Mouse (Mus musculus): ENCODE results near the gene Atp8b4. TPM values are rescaled to one million over a fixed set of nuclear protein-coding genes. Genes with fewer than 3 reads are reported as not detected.

The Atp8b4 gene
- total RNA-seq (2014; rRNA removed) (0.08 TPM in 1 of 2 replicates, not detected in the other), polyA plus RNA-seq (2015; fragmentation: Nextera tagmentation; extraction: Ambion mirVana) (0.03 and 0.11 TPM in 2 replicates)

GRCm38 (mm10) chr2:126500521-126500920 lies at the start of gene Atp8b4:
Gene Atp8b4, minus strand, starts transcription at chr2:126500674.
- Histone ChIP-seq H3K4me1 (ENCODE audit: insufficient read depth) (no peaks in the 10 kb centered on the region), H3K4me2 (ENCODE audit: low read depth) (no peak within 1 kb of the TSS), H3K4me3 (ENCODE audit: low read depth, low read length) (no peak within 1 kb of the TSS), H3K27me3 (ENCODE audit: insufficient read depth, low read length) (no peaks in the 10 kb centered on the region), H3K9ac (no peak within 1 kb of the TSS), H3K9me3 (ENCODE audit: low read length) (no peaks in the 10 kb centered on the region), H3K27ac (ENCODE audit: low read depth, low read length) (no peak within 1 kb of the TSS), H3K36me3 (ENCODE audit: insufficient read depth) (no peaks in the 10 kb centered on the region)
- no peak for TF ChIP-seq CTCF (IDR thresholded peaks at IDR 0.05; ENCODE audit: low read depth)
- ATAC-seq (no peak), DNase-seq (no peak)
- WGBS: 90% methylated on average over 6 of the region's 6 CpGs

GRCm38 (mm10) chr2:126549681-126550080 lies 49.2 kb upstream of the Atp8b4 start:
- H3K27ac ChIP-seq (ENCODE audit: low read depth, low read length): no peak overlapping the region
- DNase-seq (no peak), ATAC-seq (no peak)
- no peaks in the 10 kb centered on the region for H3K9me3 ChIP-seq (ENCODE audit: low read length)
- no peak for TF ChIP-seq CTCF (IDR thresholded peaks at IDR 0.05; ENCODE audit: low read depth)
- WGBS: 88% methylated on average over 7 of the region's 7 CpGs
- H3K4me1 ChIP-seq (ENCODE audit: insufficient read depth): 0 out of 2 replicates have a peak, but pooled peaks cover 3% of the 10 kb centered on the region
- H3K36me3 ChIP-seq (ENCODE audit: insufficient read depth): no peaks in the 10 kb centered on the region
- no peak overlapping the region for H3K4me2 ChIP-seq (ENCODE audit: low read depth)
- H3K4me3 ChIP-seq (ENCODE audit: low read depth, low read length): no peak overlapping the region
- no peak overlapping the region for H3K9ac ChIP-seq
- peaks cover 23% of the 10 kb centered on the region for H3K27me3 ChIP-seq (ENCODE audit: insufficient read depth, low read length)

- 81% methylated on average over 3 of the region's 3 CpGs for WGBS
- DNase-seq (no peak), ATAC-seq (no peak)
- Histone ChIP-seq H3K9me3 (ENCODE audit: low read length) (no peaks in the 10 kb centered on the region), H3K4me2 (ENCODE audit: low read depth) (no peak overlapping the region), H3K36me3 (ENCODE audit: insufficient read depth) (no peaks in the 10 kb centered on the region), H3K9ac (no peak overlapping the region), H3K27me3 (ENCODE audit: insufficient read depth, low read length) (peaks cover 7% of the 10 kb centered on the region; the same call in 1 of the 2 replicates), H3K4me1 (ENCODE audit: insufficient read depth) (no peaks in the 10 kb centered on the region), H3K4me3 (ENCODE audit: low read depth, low read length) (no peak overlapping the region), H3K27ac (ENCODE audit: low read depth, low read length) (no peak overlapping the region)
- TF ChIP-seq CTCF (IDR thresholded peaks at IDR 0.05; ENCODE audit: low read depth): no peak
These were observed 45.9 kb upstream of the Atp8b4 start for GRCm38 (mm10) chr2:126546392-126546791.

GRCm38 (mm10) chr2:126545297-126545696 lies 44.8 kb upstream of the Atp8b4 start:
- Histone ChIP-seq H3K9me3 (ENCODE audit: low read length) (no peaks in the 10 kb centered on the region), H3K27ac (ENCODE audit: low read depth, low read length) (no peak overlapping the region), H3K36me3 (ENCODE audit: insufficient read depth) (no peaks in the 10 kb centered on the region), H3K27me3 (ENCODE audit: insufficient read depth, low read length) (no peaks in the 10 kb centered on the region), H3K9ac (no peak overlapping the region), H3K4me2 (ENCODE audit: low read depth) (no peak overlapping the region), H3K4me3 (ENCODE audit: low read depth, low read length) (no peak overlapping the region), H3K4me1 (ENCODE audit: insufficient read depth) (no peaks in the 10 kb centered on the region)
- no peak for TF ChIP-seq CTCF (IDR thresholded peaks at IDR 0.05; ENCODE audit: low read depth)
- DNase-seq (no peak), ATAC-seq (no peak)
- WGBS: 78% methylated on average over 5 of the region's 5 CpGs

- no peak for TF ChIP-seq CTCF (IDR thresholded peaks at IDR 0.05; ENCODE audit: low read depth)
- ATAC-seq: no peak
- no peaks in the 10 kb centered on the region for H3K9me3 ChIP-seq (ENCODE audit: low read length)
- H3K27me3 ChIP-seq (ENCODE audit: insufficient read depth, low read length): no peaks in the 10 kb centered on the region
- H3K36me3 ChIP-seq (ENCODE audit: insufficient read depth): no peaks in the 10 kb centered on the region
- no peak overlapping the region for H3K4me3 ChIP-seq (ENCODE audit: low read depth, low read length)
- no peaks in the 10 kb centered on the region for H3K4me1 ChIP-seq (ENCODE audit: insufficient read depth)
- H3K9ac ChIP-seq: no peak overlapping the region
- H3K4me2 ChIP-seq (ENCODE audit: low read depth): no peak overlapping the region
- WGBS: 92% methylated on average over 5 of the region's 5 CpGs
- no peak overlapping the region for H3K27ac ChIP-seq (ENCODE audit: low read depth, low read length)
- no peak for DNase-seq
These were observed 41.7 kb upstream of the Atp8b4 start for GRCm38 (mm10) chr2:126542211-126542610.

GRCm38 (mm10) chr2:126540390-126540925 lies 40.0 kb upstream of the Atp8b4 start:
- Histone ChIP-seq H3K27me3 (ENCODE audit: insufficient read depth, low read length) (no peaks in the 10 kb centered on the region), H3K27ac (ENCODE audit: low read depth, low read length) (no peak overlapping the region), H3K36me3 (ENCODE audit: insufficient read depth) (no peaks in the 10 kb centered on the region), H3K4me1 (ENCODE audit: insufficient read depth) (no peaks in the 10 kb centered on the region), H3K4me2 (ENCODE audit: low read depth) (no peak overlapping the region), H3K9ac (no peak overlapping the region), H3K9me3 (ENCODE audit: low read length) (no peaks in the 10 kb centered on the region), H3K4me3 (ENCODE audit: low read depth, low read length) (no peak overlapping the region)
- 84% methylated on average over 6 of the region's 6 CpGs for WGBS
- TF ChIP-seq CTCF (IDR thresholded peaks at IDR 0.05; ENCODE audit: low read depth): no peak
- ATAC-seq (no peak), DNase-seq (no peak)

GRCm38 (mm10) chr2:126537654-126538053 lies 37.2 kb upstream of the Atp8b4 start:
- Histone ChIP-seq H3K4me2 (ENCODE audit: low read depth) (no peak overlapping the region), H3K27me3 (ENCODE audit: insufficient read depth, low read length) (no peaks in the 10 kb centered on the region), H3K4me1 (ENCODE audit: insufficient read depth) (no peaks in the 10 kb centered on the region), H3K36me3 (ENCODE audit: insufficient read depth) (no peaks in the 10 kb centered on the region), H3K27ac (ENCODE audit: low read depth, low read length) (no peak overlapping the region), H3K9me3 (ENCODE audit: low read length) (no peaks in the 10 kb centered on the region), H3K9ac (no peak overlapping the region), H3K4me3 (ENCODE audit: low read depth, low read length) (no peak overlapping the region)
- DNase-seq: no peak
- no peak for TF ChIP-seq CTCF (IDR thresholded peaks at IDR 0.05; ENCODE audit: low read depth)
- ATAC-seq: no peak
